Mouse (Mus musculus): ENCODE results near the gene Mnd1. TPM values are rescaled to one million over a fixed set of nuclear protein-coding genes. Genes with fewer than 3 reads are reported as not detected.

Gene Mnd1
- 1 to 10 TPM; 1.4 to 1.6 TPM for total RNA-seq (2021)
- long read RNA-seq, experiment 1, partial matches to known transcripts = 0 of 1 reads
- long read RNA-seq, experiment 1, other reads (novel, unspliced or antisense) = 0 of 1 reads
- long read RNA-seq, experiment 2, partial matches to known transcripts = 0 of 1 reads
- long read RNA-seq, experiment 2, other reads (novel, unspliced or antisense) = 0 of 1 reads

- TF ChIP-seq CTCF (IDR thresholded peaks at IDR 0.05) = peak; percentile 97
- DNase-seq = peak; percentile 99
- peak within 1 kb of the TSS; percentile 66 for H3K27ac ChIP-seq
- intact Hi-C loops (cut with DNase I) = loop anchor here (10.0 kb wide), 1 partner anchor 211 kb away; no protein-coding TSS in a partner anchor
- H3K4me3 ChIP-seq = peak within 1 kb of the TSS; percentile 90
Measured at GRCm38 (mm10) chr3:84155558-84156006, at the start of gene Mnd1. Mnd1 (minus strand) TSS chr3:84155786.

- intact Hi-C loops (cut with DNase I) = no loop called here
- no peak overlapping the region for H3K4me3 ChIP-seq
- TF ChIP-seq CTCF (IDR thresholded peaks at IDR 0.05) = no peak
Measured at GRCm38 (mm10) chr3:84204640-84205039, 49.1 kb upstream of the Mnd1 start.

DNA sequence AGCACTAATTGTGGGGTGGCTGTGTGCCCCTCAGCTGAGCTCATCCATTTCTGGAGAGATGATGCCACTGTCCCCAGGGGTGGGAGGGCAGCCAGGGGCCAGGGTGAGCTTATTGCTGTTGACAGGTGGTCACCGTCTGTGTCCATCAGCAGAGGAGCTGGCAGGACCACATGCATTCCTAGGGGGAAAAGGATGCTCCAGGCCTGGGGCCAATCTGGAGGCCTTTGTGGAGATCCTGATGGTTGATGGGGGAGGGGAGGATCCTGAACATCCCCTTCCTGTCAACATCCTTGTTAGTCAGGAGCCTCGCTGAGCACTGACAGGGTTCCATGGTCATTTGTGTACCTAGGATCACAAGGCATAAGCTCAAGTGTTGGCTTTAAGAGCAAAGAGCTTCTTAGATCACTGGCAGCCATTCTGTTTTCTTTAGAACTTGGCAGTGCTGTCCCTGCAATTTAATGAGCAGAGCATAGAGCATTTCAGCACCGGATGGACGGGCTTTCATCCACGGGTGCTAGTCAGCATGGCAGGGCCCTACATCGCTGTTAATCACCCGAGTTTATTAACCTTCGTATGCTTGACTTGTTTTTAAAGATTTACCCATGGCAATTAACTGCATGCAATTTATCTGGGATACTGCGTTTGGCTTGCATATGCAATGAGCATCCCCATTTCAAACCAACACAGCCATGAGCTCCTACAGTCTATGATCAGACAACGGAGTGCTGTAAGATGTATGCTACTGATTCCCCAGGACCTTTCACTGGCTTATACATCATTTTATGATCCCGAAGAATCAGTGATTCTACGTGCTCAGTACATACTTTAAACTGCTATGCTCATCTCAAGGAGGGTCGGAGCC, 45.2 kb upstream of the Mnd1 start:
- Histone ChIP-seq H3K4me3 (no peak overlapping the region), H3K27ac (no peak overlapping the region)
- TF ChIP-seq CTCF (IDR thresholded peaks at IDR 0.05) = no peak
- intact Hi-C loops (cut with DNase I) = no loop called here
- peak; percentile 56 for DNase-seq

More at GRCm38 (mm10) chr3:84204640-84205039, 49.1 kb upstream of the Mnd1 start:
- no peak overlapping the region for H3K27ac ChIP-seq
- DNase-seq = no peak

DNA sequence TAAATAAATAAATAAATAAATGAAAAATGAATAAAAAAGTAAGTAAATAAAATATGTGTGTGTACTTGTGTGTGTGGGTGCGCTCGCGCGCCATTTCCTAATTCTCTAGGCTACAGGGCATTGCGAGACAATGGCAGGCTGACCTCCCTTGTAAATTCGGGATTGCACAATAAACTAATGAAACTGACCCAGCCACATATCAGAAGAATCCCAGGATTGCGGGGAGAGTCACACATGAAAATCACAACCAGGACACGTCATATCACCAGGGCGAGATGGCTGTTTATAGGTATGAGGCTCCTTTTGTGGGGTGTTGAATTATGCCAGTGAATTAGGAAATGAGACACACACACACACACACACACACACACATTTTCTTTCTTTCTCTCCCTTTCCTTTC, 43.9 kb upstream of the Mnd1 start:
- TF ChIP-seq CTCF (IDR thresholded peaks at IDR 0.05) = no peak
- intact Hi-C loops (cut with DNase I) = no loop called here
- Histone ChIP-seq H3K27ac (no peak overlapping the region), H3K4me3 (no peak overlapping the region)
- no peak for DNase-seq

- no peak overlapping the region for H3K27ac ChIP-seq
- no peak for TF ChIP-seq CTCF (IDR thresholded peaks at IDR 0.05)
- no peak for DNase-seq
- intact Hi-C loops (cut with DNase I) = no loop called here
- H3K4me3 ChIP-seq = no peak overlapping the region
Measured at GRCm38 (mm10) chr3:84198229-84198628, 42.6 kb upstream of the Mnd1 start.

GRCm38 (mm10) chr3:84193881-84194280, 38.3 kb upstream of the Mnd1 start:
- no peak for TF ChIP-seq CTCF (IDR thresholded peaks at IDR 0.05)
- DNase-seq = no peak
- Histone ChIP-seq H3K4me3 (no peak overlapping the region), H3K27ac (no peak overlapping the region)
- intact Hi-C loops (cut with DNase I) = loop anchor here (5.0 kb wide), 1 partner anchor 33 kb away; no protein-coding TSS in a partner anchor

DNA sequence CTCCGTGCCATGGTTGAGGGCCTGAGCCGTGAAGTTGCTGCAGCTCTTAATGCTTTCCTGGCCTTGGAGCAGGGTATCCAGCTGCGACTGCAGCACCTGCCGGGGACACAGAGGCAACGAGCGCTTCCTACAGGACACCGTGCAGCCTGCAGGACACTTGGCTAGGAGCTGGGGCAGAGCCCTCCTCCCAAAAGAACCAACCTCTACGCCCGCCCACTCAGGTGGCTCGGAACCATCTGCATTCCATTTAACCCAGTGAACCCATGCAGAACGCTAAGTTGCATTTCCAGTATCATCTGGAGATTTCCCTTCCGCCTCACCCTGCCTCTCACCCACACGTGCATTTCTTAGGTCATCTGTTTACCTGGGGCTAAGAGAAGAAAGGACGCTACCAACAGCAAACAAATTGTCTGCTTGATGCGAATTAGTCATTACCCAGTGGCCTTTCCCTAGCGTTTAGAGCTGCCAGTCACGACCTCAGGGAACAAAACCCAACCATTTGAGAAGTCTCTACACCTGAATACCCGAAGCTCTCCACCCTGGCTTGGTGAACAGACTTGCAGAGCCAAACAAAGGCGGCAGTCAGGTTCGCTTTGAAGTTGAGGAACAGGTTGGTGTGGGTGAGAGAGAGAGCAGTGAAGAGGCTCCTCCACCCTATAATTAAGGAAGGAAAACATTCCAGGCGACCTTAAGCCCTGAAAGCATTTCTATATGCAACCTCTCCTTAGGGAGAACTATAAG, 35.7 kb upstream of the Mnd1 start:
- peak overlapping the region; percentile 70 for H3K4me3 ChIP-seq
- DNase-seq = no peak

GRCm38 (mm10) chr3:84190513-84191061, 35.0 kb upstream of the Mnd1 start:
- DNase-seq = no peak
- intact Hi-C loops (cut with DNase I) = loop anchor here (5.0 kb wide), 1 partner anchor 37 kb away; no protein-coding TSS in a partner anchor
- H3K27ac ChIP-seq = peak overlapping the region; percentile 28; the same call in 1 of the 2 replicates
- H3K4me3 ChIP-seq = peak overlapping the region; percentile 70
- no peak for TF ChIP-seq CTCF (IDR thresholded peaks at IDR 0.05)

More for the DNA sequence above, 35.7 kb upstream of the Mnd1 start:
- intact Hi-C loops (cut with DNase I) = loop anchor here (5.0 kb wide), 1 partner anchor 36 kb away; no protein-coding TSS in a partner anchor
- H3K27ac ChIP-seq = no peak overlapping the region
- TF ChIP-seq CTCF (IDR thresholded peaks at IDR 0.05) = no peak

GRCm38 (mm10) chr3:84189629-84190173, 34.1 kb upstream of the Mnd1 start:
- no peak for DNase-seq
- H3K4me3 ChIP-seq = peak overlapping the region; percentile 70
- intact Hi-C loops (cut with DNase I) = loop anchor here (5.0 kb wide), 1 partner anchor 38 kb away; no protein-coding TSS in a partner anchor
- TF ChIP-seq CTCF (IDR thresholded peaks at IDR 0.05) = no peak
- H3K27ac ChIP-seq = no peak overlapping the region

DNA sequence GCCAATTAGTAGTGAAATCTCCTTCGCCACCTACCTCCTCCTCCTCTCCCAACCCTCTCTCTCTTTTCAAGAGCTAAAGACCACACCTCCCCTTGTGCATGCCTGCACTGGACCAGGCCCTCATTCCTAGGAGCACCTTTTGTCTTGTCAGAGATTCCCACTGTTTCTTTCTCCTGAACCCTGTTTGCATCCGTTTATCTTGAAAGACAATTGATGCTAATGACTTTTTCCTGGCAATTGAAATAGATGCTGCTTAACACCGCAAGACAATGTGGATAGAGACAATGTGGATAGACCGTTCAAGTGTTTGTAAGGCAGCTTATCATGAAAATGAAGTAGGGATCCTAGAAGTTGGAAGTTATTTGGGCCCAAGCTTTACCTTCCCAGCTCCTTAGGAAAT, 26.1 kb upstream of the Mnd1 start:
- no peak for DNase-seq
- TF ChIP-seq CTCF (IDR thresholded peaks at IDR 0.05) = no peak
- H3K27ac ChIP-seq = no peak overlapping the region
- intact Hi-C loops (cut with DNase I) = no loop called here
- no peak overlapping the region for H3K4me3 ChIP-seq

DNA sequence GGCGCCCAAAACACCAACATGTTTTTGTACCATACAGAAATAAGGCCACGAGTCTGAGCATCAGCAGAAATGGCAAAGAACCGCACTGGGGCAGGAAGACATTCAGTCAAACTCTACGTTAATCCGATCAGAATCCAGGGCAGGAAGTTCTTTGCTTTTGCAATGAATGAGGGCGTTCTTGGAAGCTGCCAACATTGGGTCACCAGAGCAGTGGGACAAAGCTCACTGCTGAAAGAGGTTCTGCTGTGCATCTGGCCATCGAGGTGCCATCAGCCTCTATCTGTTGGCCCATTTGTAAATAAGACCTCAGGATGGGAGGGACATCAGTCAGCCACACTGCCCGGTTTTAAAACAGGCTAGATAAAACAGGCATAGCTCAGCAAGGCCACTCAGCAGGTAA, 25.5 kb upstream of the Mnd1 start:
- intact Hi-C loops (cut with DNase I) = no loop called here
- Histone ChIP-seq H3K4me3 (no peak overlapping the region), H3K27ac (no peak overlapping the region)
- TF ChIP-seq CTCF (IDR thresholded peaks at IDR 0.05) = no peak
- DNase-seq = no peak

DNA sequence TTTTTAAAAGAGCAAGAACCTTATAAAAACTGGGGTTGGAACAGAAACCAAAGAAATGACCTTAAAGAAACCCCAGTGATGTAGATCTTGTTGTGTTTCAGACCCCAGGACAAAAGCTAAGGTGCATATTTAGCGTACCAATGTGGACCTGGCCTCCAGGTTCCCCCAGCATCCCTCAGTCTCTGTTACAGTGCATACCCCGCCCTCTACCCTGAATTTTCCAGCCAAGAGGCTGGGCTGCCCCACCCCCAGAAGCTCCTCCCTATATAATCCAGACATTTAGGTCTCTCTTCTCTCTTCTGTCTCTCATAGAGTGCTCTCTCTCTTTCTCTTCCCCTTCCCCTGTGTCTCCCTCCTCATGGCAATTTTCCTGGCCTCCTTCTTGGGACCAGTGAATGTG, 24.7 kb upstream of the Mnd1 start:
- intact Hi-C loops (cut with DNase I) = no loop called here
- H3K27ac ChIP-seq = no peak overlapping the region
- no peak for DNase-seq
- H3K4me3 ChIP-seq = no peak overlapping the region
- TF ChIP-seq CTCF (IDR thresholded peaks at IDR 0.05) = no peak

Data from gastrocnemius, adult 2 months (tissue).